In the genomic region with DNA sequence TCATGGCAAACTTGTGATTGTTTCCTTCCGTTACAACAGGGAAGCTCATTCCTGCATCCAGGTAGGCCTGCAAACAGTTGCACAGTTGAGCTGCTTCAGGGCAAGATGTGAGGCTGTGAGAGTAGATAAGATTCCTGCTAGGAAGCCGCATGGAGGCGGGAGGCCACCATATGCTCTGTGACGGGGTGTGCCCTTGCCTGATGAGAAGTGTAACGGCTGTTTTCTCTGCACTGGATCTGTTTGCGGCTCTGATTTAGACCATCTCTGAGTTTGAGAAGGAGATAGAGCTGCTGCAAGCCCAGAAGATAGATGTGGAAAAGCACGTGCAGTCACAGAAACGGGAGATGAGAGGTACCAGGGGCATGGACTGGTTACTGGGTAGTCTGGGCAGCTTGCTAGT, we compare ENCODE assay signal across 29 mouse cellular contexts. TPM values are rescaled to one million over a fixed set of nuclear protein-coding genes. Genes with fewer than 3 reads are reported as not detected.
A peak's percentile ranks its signal among the peaks of the same experiment; 100 is the strongest.
DNase-seq lines count a peak whose midpoint lies in the region; TF ChIP-seq lines count a peak whose summit lies in the region.
"Had no signal": no experiment of that assay in that cellular context is flagged by ENCODE, and none has a peak within 500 bp of the region (broad histone marks: within the 10 kb centered on the region; RNA-seq: fewer than 3 reads in every experiment).

No protein-coding gene starts in this region.

- H3K27ac ChIP-seq in cerebellum, adult 2 months (ENCODE audit: insufficient read depth, low read length): peak overlapping the region; percentile 65
- H3K27ac ChIP-seq: embryonic facial prominence, embryonic 10.5 days; embryonic facial prominence, embryonic 15.5 days; forebrain, embryonic 12.5 days; heart, embryonic 13.5 days; hindbrain, embryonic 10.5 days; hindbrain, embryonic 15.5 days; kidney, embryonic 15.5 days; liver, embryonic 12.5 days; macrophage; midbrain, embryonic 13.5 days; neural tube, embryonic 13.5 days had no signal

- no peak for TF ChIP-seq CTCF in cerebellum, adult 2 months (IDR thresholded peaks at IDR 0.05; ENCODE audit: borderline replicate concordance, insufficient read depth, low read depth, low read length)

- H3K27me3 ChIP-seq in cerebellum, adult 2 months (ENCODE audit: control insufficient read depth, insufficient read depth, low read length): no peaks in the 10 kb centered on the region
- H3K27me3 ChIP-seq: hindbrain, embryonic 15.5 days had no signal

- TF ChIP-seq POLR2A in cerebellum, adult 2 months (IDR thresholded peaks at IDR 0.05; ENCODE audit: borderline replicate concordance, insufficient read depth, low read length): no peak

- H3K4me3 ChIP-seq in cerebellum, adult 2 months (replicated peaks; ENCODE audit: insufficient read depth, low read depth, low read length): no peak overlapping the region
- H3K4me3 ChIP-seq: embryonic facial prominence, embryonic 10.5 days; embryonic facial prominence, embryonic 15.5 days; forebrain, embryonic 12.5 days; heart, embryonic 13.5 days; hindbrain, embryonic 10.5 days; hindbrain, embryonic 15.5 days; kidney, embryonic 15.5 days; liver, embryonic 12.5 days; midbrain, embryonic 13.5 days; neural tube, embryonic 13.5 days had no signal

- WGBS in cerebellum, adult 2 months: 17% methylated on average over 8 of the region's 8 CpGs

- DNase-seq in layer of hippocampus, adult 9-11 months: peak; percentile 19
- no peak for DNase-seq in layer of hippocampus, postnatal 25 days (ENCODE audit: extremely low spot score in 1 of 2, low spot score in 1 of 2)
- peak; percentile 70 for DNase-seq in cerebellum, adult 11 months
- DNase-seq in cerebellum, adult 2 months: peak; percentile 81 to 85
- DNase-seq in cerebellum, postnatal 25 days: peak; percentile 80 to 83
- DNase-seq in retina, embryonic 14.5 days (ENCODE audit: low spot score): no peak
- DNase-seq in heart, adult 18-20 months: no peak
- DNase-seq: adrenal gland, postnatal 25 days; gastrocnemius, postnatal 25 days; heart, adult 11 months; heart, postnatal 10 days; kidney, adult 18-20 months; kidney, postnatal 25 days; liver, postnatal 0 days; right cerebral cortex, postnatal 14 days; spleen, adult 18-20 months; thymus, postnatal 14 days had no signal

- peaks cover 17% of the 10 kb centered on the region; the same call in 1 of the 2 replicates for H3K4me1 ChIP-seq in cerebellum, adult 2 months (ENCODE audit: control insufficient read depth, insufficient read depth, low read length)
- H3K4me1 ChIP-seq: embryonic facial prominence, embryonic 10.5 days; embryonic facial prominence, embryonic 15.5 days; forebrain, embryonic 12.5 days; heart, embryonic 13.5 days; hindbrain, embryonic 15.5 days; kidney, embryonic 15.5 days; midbrain, embryonic 13.5 days; neural tube, embryonic 13.5 days had no signal

RNA-seq across cellular contexts. Expression of gene Gnb5, which starts 22.5 kb away (rescaled TPM):
- 100 to 1,000 TPM; 124 to 126 TPM for total RNA-seq in layer of hippocampus, postnatal 25 days (2021)
- polyA plus RNA-seq in cerebellum, adult 2 months (2012; rRNA removed): 194 and 215 TPM in 2 replicates
- total RNA-seq in heart, adult 18-20 months (2021): 10 to 100 TPM; 21.9 to 24.9 TPM

RNA-seq across cellular contexts. Expression of gene Myo5c, which starts 51.8 kb away (rescaled TPM):
- under 1 TPM; 0.49 to 0.54 TPM for total RNA-seq in layer of hippocampus, postnatal 25 days (2021)
- polyA plus RNA-seq in cerebellum, adult 2 months (2012; rRNA removed): 3.9 and 4.1 TPM in 2 replicates
- 1 to 10 TPM; 3.3 to 4.1 TPM for total RNA-seq in heart, adult 18-20 months (2021)
- total RNA-seq: megakaryocyte-erythroid progenitor cell, adult 5-6 weeks had no signal
- polyA plus RNA-seq: macrophage had no signal

Comparison
In these comparisons a context has a peak if more than half of its experiments do, and no peak if none do; other contexts are left out.
1. DNase-seq: peak in layer of hippocampus, adult 9-11 months (single experiment), cerebellum, adult 11 months (single experiment), cerebellum, adult 2 months (2 of 2) and cerebellum, postnatal 25 days (2 of 2); none in layer of hippocampus, postnatal 25 days (0 of 2), retina, embryonic 14.5 days (single experiment) and heart, adult 18-20 months (0 of 2).
2. RNA of gene Gnb5, which starts 22.5 kb away (total RNA-seq): 124 to 126 TPM in layer of hippocampus, postnatal 25 days; 21.9 to 24.9 TPM in heart, adult 18-20 months; every median in the first group is over 4 times any median in the second.